Mouse (Mus musculus) heart, adult 11 months (tissue): Measurements from ENCODE around the gene Serpinc1.
"Not testable (repeated sequence)": the region's sequence is repeated elsewhere in the genome, so short reads cannot be mapped to it uniquely, and the experiment has no call there.

Source experiments
- DNase-seq: peaks from one replicate; pipeline ENCODE4 v3.0.0; 2022

The Serpinc1 gene

GRCm38 (mm10) chr1:161025410-161026210 lies 47.2 kb downstream of the Serpinc1 start:
- peak; percentile 52 for DNase-seq

- DNase-seq = peak; percentile 29
Measured at GRCm38 (mm10) chr1:161027196-161027595, 48.8 kb downstream of the Serpinc1 start.

GRCm38 (mm10) chr1:161028427-161028826 lies 50.0 kb downstream of the Serpinc1 start:
- DNase-seq = not testable (repeated sequence)

- DNase-seq = no peak
Measured at GRCm38 (mm10) chr1:161030058-161030457, 51.7 kb downstream of the Serpinc1 start.

GRCm38 (mm10) chr1:161031881-161032280 lies 53.5 kb downstream of the Serpinc1 start:
- peak; percentile 89 for DNase-seq

GRCm38 (mm10) chr1:161032345-161032744 lies 54.0 kb downstream of the Serpinc1 start:
- peak; percentile 80 for DNase-seq

- no peak for DNase-seq
Measured at GRCm38 (mm10) chr1:161033856-161034434, 55.6 kb downstream of the Serpinc1 start.

GRCm38 (mm10) chr1:161034435-161035280 lies 56.3 kb downstream of the Serpinc1 start, which contains the start of gene Zbtb37:
TSS of gene Zbtb37 (minus strand) at chr1:161034849.
- DNase-seq = peak; percentile 100

- DNase-seq = no peak
Measured at GRCm38 (mm10) chr1:161035281-161035785, 56.9 kb downstream of the Serpinc1 start.

GRCm38 (mm10) chr1:161035786-161036404 lies 57.5 kb downstream of the Serpinc1 start:
- peak; percentile 85 for DNase-seq

GRCm38 (mm10) chr1:161036411-161036841 lies 58.0 kb downstream of the Serpinc1 start:
- DNase-seq = no peak

- DNase-seq = peak; percentile 12
Measured at GRCm38 (mm10) chr1:161037026-161037425, 58.6 kb downstream of the Serpinc1 start.

GRCm38 (mm10) chr1:161037599-161037998 lies 59.2 kb downstream of the Serpinc1 start:
- DNase-seq = peak; percentile 17

GRCm38 (mm10) chr1:161038004-161038403 lies 59.6 kb downstream of the Serpinc1 start:
- DNase-seq = no peak

GRCm38 (mm10) chr1:161038968-161039721 lies 60.8 kb downstream of the Serpinc1 start:
- peak; percentile 76 for DNase-seq

- DNase-seq = peak; percentile 80
Measured at GRCm38 (mm10) chr1:161039741-161040425, 61.5 kb downstream of the Serpinc1 start.

GRCm38 (mm10) chr1:161040426-161040770 lies 62.0 kb downstream of the Serpinc1 start:
- DNase-seq = peak; percentile 16

GRCm38 (mm10) chr1:161040855-161041254 lies 62.5 kb downstream of the Serpinc1 start:
- DNase-seq = no peak

- DNase-seq = peak; percentile 79
Measured at GRCm38 (mm10) chr1:161041261-161042020, 63.1 kb downstream of the Serpinc1 start.

- DNase-seq = peak; percentile 82
Measured at GRCm38 (mm10) chr1:161046972-161047371, 68.6 kb downstream of the Serpinc1 start.
